Mouse (Mus musculus): ENCODE data around the gene Nup37. TPM values are rescaled to one million over a fixed set of nuclear protein-coding genes. Genes with fewer than 3 reads are reported as not detected.

Nup37 gene
- 10.2 TPM for polyA plus RNA-seq (2017; shearing (Covaris generic))

GRCm38 (mm10) chr10:88146707-88147477 is at the start of gene Nup37, which contains the start of gene Parpbp:
Gene Nup37 (plus strand): TSS chr10:88146992.
Gene Parpbp (minus strand): TSS chr10:88146941.

GRCm38 (mm10) chr10:88200951-88201638 is 54.3 kb downstream of the Nup37 start, which contains the start of gene Washc3:
Gene Washc3 (plus strand): TSS chr10:88201093.

Other genes with a start within 250 kb of the Nup37 start
- not detected for gene Pmch, start 55.9 kb upstream of the Nup37 start, polyA plus RNA-seq (2017; shearing (Covaris generic))
- not detected for gene Parpbp, start 51 bp upstream of the Nup37 start, polyA plus RNA-seq (2017; shearing (Covaris generic))
- 59.5 TPM for gene Washc3, start 54.1 kb downstream of the Nup37 start, polyA plus RNA-seq (2017; shearing (Covaris generic))
- 1.4 TPM for gene Dram1, start 232.1 kb downstream of the Nup37 start, polyA plus RNA-seq (2017; shearing (Covaris generic))
- 61.6 TPM for gene Gnptab, start 232.1 kb downstream of the Nup37 start, polyA plus RNA-seq (2017; shearing (Covaris generic))